Mouse (Mus musculus): ENCODE data around the gene Plekho2.

Plekho2 gene

GRCm38 (mm10) chr9:65579781-65580371, at the start of gene Plekho2:
Gene Plekho2 (minus strand): TSS chr9:65580040.
- DNase-seq (ENCODE audit: extremely low spot score, low read depth, low spot score): peak; percentile 82

GRCm38 (mm10) chr9:65629025-65629766, 49.4 kb upstream of the Plekho2 start, which contains the start of gene Rbpms2:
Gene Rbpms2 (plus strand): TSS chr9:65629648.
- no peak for DNase-seq (ENCODE audit: extremely low spot score, low read depth, low spot score)

- DNase-seq (ENCODE audit: extremely low spot score, low read depth, low spot score): no peak
These were observed 44.4 kb upstream of the Plekho2 start for GRCm38 (mm10) chr9:65624266-65624665.

GRCm38 (mm10) chr9:65622826-65623225, 43.0 kb upstream of the Plekho2 start:
- DNase-seq (ENCODE audit: extremely low spot score, low read depth, low spot score): no peak

GRCm38 (mm10) chr9:65621666-65622065, 41.8 kb upstream of the Plekho2 start:
- no peak for DNase-seq (ENCODE audit: extremely low spot score, low read depth, low spot score)

- no peak for DNase-seq (ENCODE audit: extremely low spot score, low read depth, low spot score)
These were observed 41.4 kb upstream of the Plekho2 start for GRCm38 (mm10) chr9:65621196-65621595.

- DNase-seq (ENCODE audit: extremely low spot score, low read depth, low spot score): no peak
These were observed 39.5 kb upstream of the Plekho2 start for GRCm38 (mm10) chr9:65619311-65619710.

- no peak for DNase-seq (ENCODE audit: extremely low spot score, low read depth, low spot score)
These were observed 33.3 kb upstream of the Plekho2 start for GRCm38 (mm10) chr9:65613098-65613497.

- no peak for DNase-seq (ENCODE audit: extremely low spot score, low read depth, low spot score)
These were observed 32.2 kb upstream of the Plekho2 start for GRCm38 (mm10) chr9:65611969-65612486.

- DNase-seq (ENCODE audit: extremely low spot score, low read depth, low spot score): no peak
These were observed 27.3 kb upstream of the Plekho2 start for GRCm38 (mm10) chr9:65607120-65607519.

- no peak for DNase-seq (ENCODE audit: extremely low spot score, low read depth, low spot score)
These were observed 26.7 kb upstream of the Plekho2 start for GRCm38 (mm10) chr9:65606321-65607109.

GRCm38 (mm10) chr9:65605471-65606136, 25.8 kb upstream of the Plekho2 start:
- DNase-seq (ENCODE audit: extremely low spot score, low read depth, low spot score): peak; percentile 99

GRCm38 (mm10) chr9:65603401-65604102, 23.7 kb upstream of the Plekho2 start:
- DNase-seq (ENCODE audit: extremely low spot score, low read depth, low spot score): no peak

- DNase-seq (ENCODE audit: extremely low spot score, low read depth, low spot score): no peak
These were observed 21.1 kb upstream of the Plekho2 start for GRCm38 (mm10) chr9:65600951-65601350.

- DNase-seq (ENCODE audit: extremely low spot score, low read depth, low spot score): no peak
These were observed 19.0 kb upstream of the Plekho2 start for GRCm38 (mm10) chr9:65598765-65599249.

- DNase-seq (ENCODE audit: extremely low spot score, low read depth, low spot score): no peak
These were observed 13.8 kb upstream of the Plekho2 start for GRCm38 (mm10) chr9:65593596-65593995.

GRCm38 (mm10) chr9:65592721-65593120, 12.9 kb upstream of the Plekho2 start:
- DNase-seq (ENCODE audit: extremely low spot score, low read depth, low spot score): no peak

- no peak for DNase-seq (ENCODE audit: extremely low spot score, low read depth, low spot score)
These were observed 9.3 kb upstream of the Plekho2 start for GRCm38 (mm10) chr9:65589091-65589490.

GRCm38 (mm10) chr9:65587573-65588358, 7.9 kb upstream of the Plekho2 start:
- peak; percentile 39 for DNase-seq (ENCODE audit: extremely low spot score, low read depth, low spot score)

- DNase-seq (ENCODE audit: extremely low spot score, low read depth, low spot score): no peak
These were observed 7.4 kb upstream of the Plekho2 start for GRCm38 (mm10) chr9:65587270-65587572.

All from hindlimb bud, embryonic 11.5 days (tissue).